Mouse (Mus musculus) embryonic fibroblast, embryonic 13.5 days (primary cell): Measurements from ENCODE around the gene Stap2.

Experiments
- CTCF ChIP-seq: IDR thresholded peaks from 2 replicates; pipeline ENCODE4 v1.5.1; 2011; ENCODE audit warnings: mild to moderate bottlenecking, control low read depth, low read length, moderate library complexity, borderline replicate concordance; ENCODE audit not compliant: insufficient read depth
- POLR2A ChIP-seq: IDR thresholded peaks from 2 replicates; pipeline ENCODE4 v1.6.1; 2011; ENCODE audit warnings: low read depth, mild to moderate bottlenecking, control low read depth, low read length, moderate library complexity

DNA sequence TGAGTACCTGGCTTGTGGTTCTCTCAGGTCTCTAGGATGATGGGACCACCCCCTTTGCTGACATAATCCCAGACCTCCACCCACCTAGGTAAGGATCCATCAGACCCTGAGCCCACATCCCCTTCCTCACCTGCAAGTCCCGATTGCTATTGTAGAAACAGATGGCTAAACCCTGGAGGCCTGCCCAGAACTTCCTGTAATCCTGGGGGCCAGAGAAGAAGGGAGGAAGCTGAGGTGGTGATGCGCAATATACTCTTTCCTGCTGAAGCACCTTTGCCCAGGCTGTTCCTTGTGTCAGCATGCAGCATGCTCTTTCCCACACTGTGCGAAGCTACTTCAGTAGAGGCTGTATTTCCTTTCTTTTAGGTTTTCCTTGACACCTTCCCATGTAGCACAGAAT is 2.4 kb downstream of the Stap2 start:
- no peak for TF ChIP-seq CTCF
- no peak for TF ChIP-seq POLR2A
